Mouse (Mus musculus) thymus, adult 2 months (tissue): ENCODE data around the gene Mcfd2. TPM values are rescaled to one million over a fixed set of nuclear protein-coding genes. Genes with fewer than 3 reads are reported as not detected.

Experiments used
- DNase-seq: peaks from one replicate; pipeline ENCODE4 v3.0.0; 2021
- H3K27ac ChIP-seq: fragments of 200-500 bp; 2 replicates; pipeline ENCODE4 v1.5.1; 2012; ENCODE audit warnings: low read length, control low read depth; ENCODE audit not compliant: control insufficient read depth, insufficient read depth
- H3K27me3 ChIP-seq: fragments of 200-500 bp; 2 replicates; pipeline ENCODE4 v1.6.1; 2012; ENCODE audit warnings: mild to moderate bottlenecking, low read length, moderate library complexity, mixed read lengths; ENCODE audit not compliant: control insufficient read depth, insufficient read depth
- H3K36me3 ChIP-seq: fragments of 200-500 bp; 2 replicates; pipeline ENCODE4 v1.6.1; 2012; ENCODE audit warnings: mild to moderate bottlenecking, low read length, moderate library complexity; ENCODE audit not compliant: control insufficient read depth, insufficient read depth
- H3K4me1 ChIP-seq: fragments of 200-500 bp; replicated peaks from 2 replicates; pipeline ENCODE4 v1.6.1; 2012; ENCODE audit warnings: low read length; ENCODE audit not compliant: control insufficient read depth, insufficient read depth
- H3K4me3 ChIP-seq: fragments of 200-500 bp; 2 replicates; pipeline ENCODE4 v1.5.1; 2012; ENCODE audit warnings: mild to moderate bottlenecking, low read length, control low read depth, moderate library complexity; ENCODE audit not compliant: control insufficient read depth, insufficient read depth
- CTCF ChIP-seq: fragments of 200-500 bp; IDR thresholded peaks from 2 replicates; pipeline ENCODE4 v1.5.1; 2012; ENCODE audit warnings: mild to moderate bottlenecking, control low read depth, low read length, moderate library complexity, borderline replicate concordance; ENCODE audit not compliant: control insufficient read depth, poor library complexity, insufficient read depth; ENCODE audit errors: extremely low read depth
- POLR2A ChIP-seq: fragments of 200-500 bp; IDR thresholded peaks from 2 replicates; pipeline ENCODE4 v1.6.1; 2012; ENCODE audit warnings: mild to moderate bottlenecking, low read length, control low read depth, moderate library complexity; ENCODE audit not compliant: control insufficient read depth, poor library complexity, insufficient read depth; ENCODE audit errors: extremely low read depth
- WGBS: fragments of 180-500 bp; shearing (Covaris S2); methylation state at CpG from one replicate; pipeline ENCODE4 v1.1.7; 2018; 5-methylcytosine and 5-hydroxymethylcytosine counted together
- polyA plus RNA-seq: library from polyadenylated mRNA; depleted of rRNA; stranded (reverse); fragments of >200 nt; gene quantifications from 2 replicates; pipeline ENCODE4 v1.2.3, GENCODE M21; 2012

The Mcfd2 gene
- polyA plus RNA-seq, 1 experiment, result 48.7 TPM

DNA sequence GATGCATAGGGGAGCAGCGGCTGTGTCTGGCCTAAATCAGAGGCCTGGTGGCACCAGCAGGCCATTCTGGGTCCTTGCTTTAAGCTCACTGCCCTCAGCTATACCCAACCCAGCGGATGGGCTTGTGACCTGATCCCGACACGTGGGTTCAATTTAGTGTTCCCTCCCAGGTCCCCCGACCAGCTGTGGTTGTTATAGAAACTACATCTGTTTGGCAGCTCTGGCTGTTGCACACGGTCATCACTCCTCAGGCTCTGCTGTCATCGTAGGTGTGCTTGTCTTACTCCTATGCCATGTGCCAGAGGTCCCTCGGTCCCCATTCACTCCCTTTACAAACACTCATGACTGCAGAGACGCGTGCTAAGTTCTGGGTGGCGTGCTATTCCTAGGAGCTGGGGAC lies 27.9 kb downstream of the Mcfd2 start:
- H3K27me3 ChIP-seq, result no peaks in the 10 kb centered on the region
- H3K4me1 ChIP-seq, result no peaks in the 10 kb centered on the region
- no peak overlapping the region for H3K27ac ChIP-seq
- DNase-seq, result no peak
- TF ChIP-seq POLR2A (no peak), CTCF (no peak)
- whole genome bisulfite sequencing, result 94% methylated on average over 11 of the region's 11 CpGs
- H3K4me3 ChIP-seq, result no peak overlapping the region
- H3K36me3 ChIP-seq, result no peaks in the 10 kb centered on the region

DNA sequence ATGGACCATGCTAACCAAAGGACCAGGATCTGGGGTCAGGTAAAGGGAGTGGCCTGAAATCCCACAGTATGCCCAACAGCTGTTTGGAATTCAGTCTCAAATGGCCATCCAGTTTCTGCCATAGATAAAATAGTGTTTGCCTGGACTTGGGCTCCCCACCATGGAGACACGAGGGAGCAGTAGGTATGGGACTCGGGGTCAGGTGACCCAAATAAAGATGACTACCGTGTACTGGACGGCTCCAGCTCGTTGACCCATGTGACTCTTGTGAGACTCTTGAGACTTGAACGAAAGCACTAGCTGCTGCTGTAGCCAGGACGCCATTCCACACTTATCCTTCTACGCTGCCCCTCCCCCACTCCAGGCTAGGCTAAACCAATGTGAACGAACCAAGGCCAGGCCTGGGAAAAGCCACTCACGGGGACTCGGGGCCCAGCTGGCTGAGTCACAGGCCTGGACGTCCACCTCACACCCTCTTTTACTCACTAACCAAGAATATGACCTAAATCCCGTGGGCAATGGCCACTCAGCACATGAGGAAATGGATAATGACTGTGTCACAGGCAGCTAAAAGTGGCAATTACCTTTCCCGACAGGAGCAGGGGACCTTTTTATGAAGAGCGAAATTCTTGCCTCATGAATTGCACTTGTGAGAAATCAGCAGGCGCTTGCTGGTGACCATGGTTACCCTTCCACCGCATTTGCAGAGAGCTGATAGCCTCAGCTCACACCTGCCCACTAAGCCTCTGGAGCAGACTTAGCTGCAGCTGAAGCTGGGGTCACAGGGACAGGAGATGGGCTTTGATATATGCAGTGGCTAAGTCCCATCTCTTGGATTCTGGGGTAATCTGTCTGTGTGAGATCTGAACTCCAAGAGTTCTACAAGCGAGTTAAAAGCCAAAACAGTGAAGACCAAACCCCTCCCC lies 28.7 kb downstream of the Mcfd2 start:
- H3K4me1 ChIP-seq, result no peaks in the 10 kb centered on the region
- no peak for DNase-seq
- H3K4me3 ChIP-seq, result no peak overlapping the region
- no peaks in the 10 kb centered on the region for H3K27me3 ChIP-seq
- no peak for TF ChIP-seq CTCF
- TF ChIP-seq POLR2A, result no peak
- H3K27ac ChIP-seq, result no peak overlapping the region
- WGBS, result 94% methylated on average over 18 of the region's 18 CpGs
- H3K36me3 ChIP-seq, result no peaks in the 10 kb centered on the region

- Histone ChIP-seq H3K27me3 (no peaks in the 10 kb centered on the region), H3K4me1 (no peaks in the 10 kb centered on the region), H3K4me3 (no peak overlapping the region), H3K27ac (no peak overlapping the region), H3K36me3 (no peaks in the 10 kb centered on the region)
- TF ChIP-seq CTCF (no peak), POLR2A (no peak)
- 99% methylated on average over 6 of the region's 6 CpGs for WGBS
- DNase-seq, result no peak
These were observed 30.7 kb downstream of the Mcfd2 start for GRCm38 (mm10) chr17:87235019-87235418.

DNA sequence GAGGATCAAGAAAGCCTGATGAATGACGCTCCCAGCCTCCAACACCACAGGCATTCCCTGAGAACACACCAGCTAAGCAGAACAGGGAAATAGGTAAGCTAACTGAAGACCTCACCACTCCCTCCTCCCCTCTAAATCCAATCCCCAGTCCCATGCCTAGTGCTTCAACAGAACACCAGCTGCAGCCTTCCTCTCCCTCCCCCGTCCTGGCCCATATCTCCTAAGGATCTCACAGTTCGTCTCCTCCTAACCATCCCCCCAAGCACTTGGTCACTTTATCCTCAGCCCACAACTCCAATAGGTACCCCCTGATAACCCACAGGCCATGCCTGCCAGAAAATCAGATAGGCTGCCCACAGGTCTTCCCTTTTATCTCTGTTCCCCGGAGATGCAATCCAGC lies 37.9 kb downstream of the Mcfd2 start:
- TF ChIP-seq POLR2A (no peak), CTCF (no peak)
- Histone ChIP-seq H3K27ac (no peak overlapping the region), H3K36me3 (no peaks in the 10 kb centered on the region), H3K4me1 (no peaks in the 10 kb centered on the region), H3K27me3 (no peaks in the 10 kb centered on the region), H3K4me3 (no peak overlapping the region)
- WGBS, result 69% methylated on average over 4 of the region's 4 CpGs
- DNase-seq, result no peak

DNA sequence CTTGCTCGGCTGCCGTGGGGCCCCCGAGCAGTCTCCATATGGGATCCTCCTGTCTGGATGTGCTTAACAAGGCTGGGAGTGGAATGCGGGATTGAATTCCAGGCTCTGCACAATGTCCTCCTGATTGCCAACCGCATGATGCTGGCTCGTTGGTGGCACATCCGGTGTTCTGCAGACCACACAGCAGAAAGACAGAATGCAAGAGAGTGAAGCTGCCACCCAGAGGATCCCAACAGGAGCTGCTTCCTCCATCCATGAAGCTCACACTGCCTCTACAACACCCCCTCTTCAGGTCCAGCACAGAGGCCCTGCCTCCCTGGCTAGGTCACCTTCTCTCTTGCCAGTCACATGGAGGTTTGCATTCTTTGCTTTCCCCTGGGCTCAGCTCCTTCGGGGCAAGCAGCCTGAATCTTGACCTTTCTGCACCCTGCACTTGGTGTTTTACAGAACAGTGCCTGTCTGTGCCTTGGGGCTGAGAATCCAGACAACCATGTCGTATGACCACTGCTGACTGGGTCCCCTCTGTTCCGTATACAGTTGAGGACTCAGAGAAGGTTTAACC lies 39.6 kb downstream of the Mcfd2 start:
- no peak overlapping the region for H3K27ac ChIP-seq
- H3K27me3 ChIP-seq, result no peaks in the 10 kb centered on the region
- no peak for TF ChIP-seq POLR2A
- TF ChIP-seq CTCF, result no peak
- no peak overlapping the region for H3K4me3 ChIP-seq
- DNase-seq, result no peak
- no peaks in the 10 kb centered on the region for H3K36me3 ChIP-seq
- H3K4me1 ChIP-seq, result no peaks in the 10 kb centered on the region
- 85% methylated on average over 10 of the region's 10 CpGs for WGBS

DNA sequence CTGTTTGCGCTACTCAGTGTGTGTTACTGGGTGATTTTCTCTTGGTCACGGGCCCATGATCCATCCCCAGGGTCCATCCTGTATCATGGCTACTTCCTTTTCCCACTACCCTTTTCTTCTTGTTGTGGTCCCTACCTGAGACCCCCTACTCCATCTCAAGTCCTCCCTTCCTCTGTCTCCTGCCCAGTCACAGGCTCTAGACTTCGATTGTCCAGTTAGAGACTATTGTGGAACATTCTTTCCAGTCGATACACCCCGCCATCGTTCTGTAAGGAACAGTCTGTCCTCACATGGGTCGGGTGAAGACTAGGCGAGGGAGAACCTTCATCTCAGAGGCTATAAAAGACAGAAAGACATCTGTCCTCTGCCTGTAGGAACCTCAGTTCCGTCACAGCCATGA lies 40.4 kb downstream of the Mcfd2 start:
- no peak for DNase-seq
- H3K4me3 ChIP-seq, result no peak overlapping the region
- H3K27ac ChIP-seq, result no peak overlapping the region
- TF ChIP-seq POLR2A (no peak), CTCF (no peak)
- WGBS, result 93% methylated on average over 9 of the region's 9 CpGs
- no peaks in the 10 kb centered on the region for H3K27me3 ChIP-seq
- no peaks in the 10 kb centered on the region for H3K4me1 ChIP-seq
- no peaks in the 10 kb centered on the region for H3K36me3 ChIP-seq
